Mouse (Mus musculus) G1E-ER4 (cell line): ENCODE measurements around the gene Arhgef17. TPM values are rescaled to one million over a fixed set of nuclear protein-coding genes. Genes with fewer than 3 reads are reported as not detected.

ENCODE experiments used
- GATA1 ChIP-seq: IDR thresholded peaks from one replicate; pipeline ENCODE4 v1.8.0; 2012; ENCODE audit warnings: low read length, inconsistent platforms
- polyA plus RNA-seq: library from polyadenylated mRNA; stranded (reverse); fragments of >175 nt; gene quantifications from 2 replicates; pipeline ENCODE4 v1.2.3, GENCODE M21; 2012

The Arhgef17 gene
- polyA plus RNA-seq, 1 experiment = not detected

DNA sequence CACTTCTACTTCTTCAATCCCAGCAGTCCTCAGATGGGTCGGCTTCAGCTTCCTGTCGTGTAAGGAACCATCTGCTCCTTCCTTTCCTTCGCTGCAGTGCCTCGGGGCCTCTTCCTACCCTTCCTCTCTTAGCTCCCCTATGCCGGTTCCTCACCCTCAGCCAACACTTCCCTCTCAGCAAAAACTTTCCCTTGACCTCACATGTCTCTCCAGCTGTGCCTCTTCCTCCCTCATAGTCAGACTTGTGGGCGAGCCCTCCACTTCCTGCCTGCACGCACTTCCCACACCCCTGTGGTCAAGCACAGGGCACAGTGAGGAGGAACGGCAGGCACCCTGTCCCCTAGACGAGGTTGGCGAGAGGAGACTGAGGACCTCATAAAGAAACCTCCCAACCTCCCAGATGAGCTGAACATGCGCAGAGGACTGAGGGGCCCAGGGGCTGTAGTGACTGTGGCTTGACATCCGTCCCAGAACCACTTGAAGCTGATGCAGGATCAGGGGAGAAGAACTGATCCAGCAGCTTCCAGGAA is 18.6 kb upstream of the Arhgef17 start:
- TF ChIP-seq GATA1 = no peak

DNA sequence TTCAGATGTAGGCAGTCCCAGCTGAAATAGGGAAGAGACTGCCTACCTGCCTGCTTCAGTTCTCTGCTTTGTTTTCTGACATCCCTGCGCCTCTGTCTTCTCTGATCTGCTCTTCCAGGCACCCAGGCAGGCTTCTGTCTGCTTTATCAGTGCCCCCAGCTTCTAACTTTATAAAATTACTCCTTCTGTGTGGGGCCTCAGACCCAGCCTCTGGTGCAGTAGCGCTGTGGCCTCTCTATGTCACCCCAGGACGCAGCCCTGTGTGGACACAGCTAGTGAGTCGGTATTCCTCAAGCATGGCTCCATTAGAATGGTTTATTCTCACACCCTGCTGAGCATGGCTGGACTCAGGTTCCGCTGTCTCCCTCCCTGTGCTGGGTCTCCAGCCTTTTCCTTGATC is 18.1 kb upstream of the Arhgef17 start:
- TF ChIP-seq GATA1 = no peak

DNA sequence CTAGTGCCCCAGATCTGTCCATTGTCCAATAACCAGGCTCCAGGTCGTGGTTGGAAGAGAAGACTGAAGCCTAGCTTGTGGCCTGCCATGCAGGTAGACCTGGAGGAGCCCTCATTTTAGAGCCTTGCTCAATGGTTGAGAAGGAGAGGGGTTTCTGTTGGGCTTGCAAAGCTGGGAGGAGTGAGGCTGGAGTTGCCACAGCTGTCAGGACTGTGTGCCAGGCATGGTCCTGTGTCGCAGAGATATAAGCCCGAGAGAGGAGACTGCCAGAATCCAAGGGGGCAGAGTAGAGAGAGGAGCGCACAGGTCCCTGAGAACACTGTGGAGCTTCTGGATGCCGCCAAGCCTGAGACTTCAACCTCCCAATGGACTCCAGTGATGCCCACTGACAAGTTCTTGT is 12.8 kb upstream of the Arhgef17 start:
- TF ChIP-seq GATA1 = no peak

DNA sequence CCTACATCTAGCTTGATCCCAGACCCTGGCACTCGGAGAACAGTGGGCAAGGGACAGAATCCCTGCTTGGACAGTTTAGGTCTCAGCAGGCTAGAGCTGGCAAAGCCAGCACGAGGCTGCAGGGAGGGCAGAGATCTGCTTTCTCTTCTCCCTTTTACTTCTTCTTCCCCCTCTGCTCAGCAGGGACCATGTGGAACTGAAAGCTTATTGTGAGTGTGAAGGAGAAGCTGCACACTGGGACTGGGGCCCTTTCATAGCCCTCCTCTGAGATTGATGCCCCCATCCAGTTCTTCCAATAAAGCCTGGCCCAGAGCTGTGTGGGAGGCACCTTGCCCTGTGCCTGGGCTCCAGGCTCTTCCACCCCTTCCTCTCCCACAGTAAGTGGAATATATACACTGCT is 12.4 kb upstream of the Arhgef17 start:
- TF ChIP-seq GATA1 = no peak

DNA sequence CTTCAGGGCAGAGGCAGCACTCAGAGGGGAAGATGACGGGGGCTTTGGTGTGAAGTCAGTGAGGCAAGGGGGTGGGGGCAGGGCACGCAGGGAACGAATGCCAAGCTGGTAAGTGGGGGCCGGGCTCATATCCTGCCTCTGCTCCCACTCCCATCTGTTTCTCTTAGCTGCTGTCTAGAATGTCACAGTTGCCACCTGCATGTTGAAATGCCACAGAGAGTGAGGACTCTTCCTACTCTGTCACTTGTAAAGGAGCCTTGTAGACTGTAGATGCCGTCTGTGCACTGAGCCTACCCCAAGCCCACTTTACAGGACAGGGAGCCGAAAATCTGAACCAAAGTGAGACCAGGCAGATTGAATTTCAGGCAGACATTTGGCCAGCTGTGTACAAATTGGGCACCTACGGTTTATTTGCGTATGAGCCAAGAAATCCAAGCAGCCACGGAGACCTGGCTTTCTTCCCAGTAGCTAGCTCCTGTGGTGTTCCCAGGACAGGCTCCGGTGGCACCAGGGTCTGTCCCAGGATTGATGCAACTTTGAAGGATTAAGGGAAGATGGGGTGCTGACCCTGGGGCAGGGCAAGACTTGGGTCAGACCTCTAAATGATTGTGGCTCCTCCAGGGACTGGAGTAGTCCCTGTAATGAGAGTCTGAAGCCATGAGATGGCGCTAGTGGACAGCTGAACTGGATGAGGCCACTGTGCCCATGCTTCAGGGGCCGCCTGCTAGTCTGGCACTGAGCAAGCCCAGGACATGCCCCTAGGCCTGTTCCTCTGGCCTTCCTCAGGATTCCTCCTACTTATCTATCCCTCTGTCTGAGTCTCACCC is 11.1 kb upstream of the Arhgef17 start:
- no peak for TF ChIP-seq GATA1

DNA sequence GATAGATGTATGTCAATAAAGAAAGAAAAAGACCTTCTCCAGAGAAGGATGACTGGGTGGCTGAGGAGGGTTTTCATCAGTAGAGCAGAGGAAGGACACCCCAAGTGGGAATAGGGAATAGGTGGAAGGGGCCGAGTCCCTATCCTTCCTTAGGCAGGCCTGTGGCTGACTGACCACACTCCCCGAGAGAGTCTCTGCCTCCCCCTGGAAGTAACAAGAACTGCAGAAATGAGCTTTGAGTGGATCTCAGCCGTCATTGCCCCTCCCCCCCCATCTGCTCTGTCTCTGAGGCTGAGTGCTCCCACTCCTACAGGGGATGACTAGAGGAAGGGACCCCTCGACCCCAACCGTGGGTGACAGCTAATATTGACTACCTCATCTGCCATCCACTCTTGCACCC is 9.3 kb upstream of the Arhgef17 start:
- no peak for TF ChIP-seq GATA1

DNA sequence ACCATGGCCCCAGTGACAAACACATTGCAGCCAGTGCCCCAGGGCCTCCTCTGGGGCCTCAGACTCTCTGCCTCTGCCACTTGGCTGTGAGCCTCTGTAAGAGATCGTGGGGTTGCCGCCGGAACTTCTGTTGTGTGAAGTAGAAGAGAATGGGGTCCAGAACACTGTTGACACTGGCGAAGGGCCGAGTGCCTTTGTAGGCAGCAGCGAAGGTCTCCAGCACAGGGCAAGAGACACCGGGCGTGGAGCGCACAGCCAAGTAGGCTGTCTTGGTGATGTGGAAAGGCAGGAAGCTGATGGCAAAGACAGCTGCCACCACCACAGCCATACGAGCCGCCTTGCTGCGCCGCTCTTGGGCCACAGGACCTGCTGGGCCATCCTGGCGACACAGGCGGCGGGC is 6.2 kb upstream of the Arhgef17 start:
- no peak for TF ChIP-seq GATA1

DNA sequence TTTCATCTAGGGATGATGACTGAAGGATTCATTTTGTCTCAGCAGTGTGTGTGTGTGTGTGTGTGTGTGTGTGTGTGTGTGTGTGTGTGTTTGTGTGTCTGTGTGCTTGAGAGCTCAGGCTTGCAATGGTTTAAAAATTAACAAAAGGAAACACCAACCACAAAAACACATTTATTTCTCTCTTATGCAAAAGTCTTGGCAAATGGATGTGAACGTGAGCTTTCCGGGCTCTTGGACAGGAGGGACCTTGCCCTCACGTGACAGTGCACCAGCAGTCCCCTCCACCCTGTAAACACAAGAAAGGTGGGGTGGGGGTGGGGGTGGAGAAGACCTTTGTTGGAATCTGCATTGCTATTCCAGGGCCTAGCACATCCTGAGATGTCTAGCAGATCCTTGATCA is 5.6 kb upstream of the Arhgef17 start:
- TF ChIP-seq GATA1 = no peak

DNA sequence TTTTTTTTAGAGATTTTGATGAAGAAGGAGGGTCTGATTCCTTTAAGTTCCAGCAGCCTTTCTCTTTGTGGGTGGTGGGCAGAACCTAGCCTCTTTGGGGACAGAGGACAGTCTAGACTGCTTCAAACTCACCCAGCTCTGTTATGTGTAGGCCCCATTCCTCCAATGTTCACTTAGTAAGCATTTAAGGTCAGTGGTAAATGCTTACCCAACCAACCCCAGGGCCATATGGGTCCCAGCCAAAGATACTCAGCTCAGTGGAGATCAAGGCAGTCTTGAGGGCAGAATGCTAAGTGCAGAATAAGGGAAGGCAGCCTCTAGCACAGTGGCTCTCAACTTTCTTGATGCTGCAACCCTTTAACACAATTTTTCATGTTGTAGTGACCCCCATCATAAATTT is 1.6 kb upstream of the Arhgef17 start:
- no peak for TF ChIP-seq GATA1

DNA sequence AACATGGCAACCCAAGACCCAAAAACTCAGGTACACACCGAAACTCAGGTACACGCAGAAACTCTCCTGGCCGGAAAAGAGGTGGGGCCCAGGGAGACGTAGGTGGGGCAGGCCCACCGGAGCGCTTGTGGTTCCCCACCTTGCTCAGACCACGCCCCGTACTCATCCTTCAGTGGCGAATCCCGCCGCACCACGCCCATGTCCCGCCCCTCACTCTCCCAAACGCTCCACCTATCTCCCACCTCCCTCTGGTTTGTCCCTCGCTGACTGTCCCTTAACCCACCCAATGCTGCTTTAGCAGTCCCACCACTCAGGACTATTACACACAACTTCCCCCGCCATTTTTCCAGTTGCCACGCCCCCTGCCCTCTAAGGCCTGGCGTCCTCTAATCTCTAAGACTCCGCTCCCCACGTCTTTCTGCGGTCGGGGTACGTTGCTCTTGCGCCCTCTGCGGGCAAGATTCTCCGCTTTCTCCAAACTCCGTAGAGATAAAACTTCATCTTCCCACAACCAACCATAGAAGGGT is 637 bp upstream of the Arhgef17 start:
- no peak for TF ChIP-seq GATA1

DNA sequence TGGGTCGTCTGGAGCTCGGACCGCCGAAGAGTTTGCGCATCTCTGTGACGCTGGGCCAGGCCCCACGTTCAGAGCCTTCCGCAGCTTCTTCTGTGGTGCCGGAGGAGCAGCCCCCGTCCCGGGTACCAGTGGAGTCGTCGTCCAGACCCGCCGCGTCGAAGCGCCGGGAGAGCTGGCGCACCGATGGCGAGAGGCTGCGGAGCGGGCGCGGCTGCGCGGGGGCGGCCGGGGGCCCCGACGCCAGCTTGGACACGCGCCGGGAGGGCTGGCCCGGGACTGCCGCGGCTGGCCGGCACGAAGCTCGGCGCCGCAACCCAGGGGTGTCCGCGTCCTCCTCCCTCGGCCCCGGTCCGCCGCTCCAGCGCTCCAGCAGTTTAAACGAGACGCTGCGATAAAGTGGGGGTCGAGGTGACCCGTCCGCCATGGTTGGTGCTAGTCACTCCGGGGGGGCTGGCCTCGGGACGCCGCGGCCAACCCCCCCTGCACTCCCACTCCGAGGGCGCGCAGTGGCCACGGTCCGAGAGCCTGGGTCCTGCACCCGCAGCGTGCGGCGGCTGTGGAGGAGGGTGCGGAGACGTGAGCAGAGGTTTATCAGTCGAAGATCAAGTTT is 486 bp downstream of the Arhgef17 start:
- TF ChIP-seq GATA1 = no peak

DNA sequence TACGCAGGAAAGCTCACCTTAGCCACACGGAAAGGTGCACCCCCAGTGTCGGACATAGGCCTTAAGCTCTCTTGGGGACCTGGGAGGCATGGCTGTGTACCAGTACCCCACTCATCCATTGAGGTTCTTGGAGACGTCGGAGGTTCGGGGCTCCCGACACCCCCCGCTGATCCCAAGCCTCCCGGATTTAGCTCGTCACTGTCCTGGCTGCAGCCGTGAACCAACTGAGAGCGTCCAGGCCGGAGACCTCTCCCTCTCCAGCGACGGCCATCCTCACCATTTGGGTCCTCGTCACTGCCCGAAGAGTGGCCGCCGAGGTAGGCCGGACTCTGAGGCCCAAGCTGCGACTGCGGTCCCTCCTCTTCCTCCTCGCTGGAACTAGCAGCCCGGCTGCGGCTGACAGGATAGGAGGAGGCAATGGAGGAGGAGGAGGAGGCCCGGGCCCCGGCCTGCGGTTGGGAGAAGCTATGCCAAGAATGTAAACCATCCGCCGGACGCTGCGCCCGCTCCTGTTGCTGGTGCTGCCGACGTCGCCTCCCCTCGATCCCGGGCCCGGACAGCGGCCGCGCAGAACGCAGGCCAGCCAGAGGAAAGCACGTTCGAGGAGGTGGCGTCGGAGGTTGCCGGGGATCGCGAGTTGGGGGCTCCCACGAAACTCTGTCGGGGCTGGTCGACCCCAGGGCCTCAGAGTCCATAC is 1.1 kb downstream of the Arhgef17 start:
- TF ChIP-seq GATA1 = no peak

DNA sequence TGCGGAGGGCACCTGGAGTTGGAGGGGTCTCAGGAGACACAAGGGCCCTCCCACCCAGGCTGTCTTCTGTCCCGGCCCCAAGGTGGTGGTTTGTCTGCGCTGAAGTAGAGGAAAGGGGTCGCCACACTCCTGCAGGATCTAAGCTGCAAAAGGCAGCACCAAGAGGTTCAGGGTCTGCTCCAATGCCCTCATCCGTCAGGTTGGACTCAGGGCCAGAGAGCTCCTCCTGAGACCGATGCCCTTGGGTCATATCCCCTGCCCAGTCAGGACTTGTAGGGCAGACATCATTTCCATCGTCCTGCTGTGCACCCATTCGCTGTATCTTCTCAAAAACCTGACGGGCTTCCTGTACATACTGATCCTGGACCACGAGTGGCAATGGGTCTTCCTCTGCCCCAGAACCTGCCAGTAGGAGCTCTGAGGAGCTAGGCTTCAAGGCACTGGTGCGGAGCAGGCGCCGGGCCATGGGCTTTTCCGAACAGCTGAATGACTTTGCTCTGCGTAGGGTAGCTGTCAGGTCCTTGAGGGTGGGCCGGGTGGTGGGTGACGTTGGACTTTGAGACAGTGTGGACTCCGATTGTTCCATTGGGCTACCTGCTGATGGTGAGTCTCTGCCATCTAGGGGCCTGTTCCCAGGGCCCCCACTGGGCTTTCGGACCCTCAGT is 2.1 kb downstream of the Arhgef17 start:
- TF ChIP-seq GATA1 = no peak

DNA sequence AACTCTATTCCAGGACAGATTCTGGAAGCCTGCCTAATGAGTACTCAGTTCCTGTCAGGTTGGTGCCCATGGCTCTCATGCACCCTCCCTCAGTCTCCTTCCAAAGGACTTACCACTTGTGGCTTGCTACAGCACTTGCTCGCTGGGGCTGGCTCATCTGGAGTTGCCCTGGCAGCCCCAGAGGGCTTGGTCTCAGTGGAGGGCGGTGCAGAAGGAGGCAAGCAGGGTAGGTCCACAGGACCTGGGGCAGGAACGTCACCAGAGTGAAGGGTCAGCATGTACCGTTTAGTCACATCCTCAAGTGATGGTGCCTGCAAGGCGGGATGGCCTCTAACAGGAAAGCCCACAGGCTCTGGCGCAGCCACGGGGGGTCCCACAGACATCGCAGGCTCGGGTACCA is 3.5 kb downstream of the Arhgef17 start:
- TF ChIP-seq GATA1 = no peak

DNA sequence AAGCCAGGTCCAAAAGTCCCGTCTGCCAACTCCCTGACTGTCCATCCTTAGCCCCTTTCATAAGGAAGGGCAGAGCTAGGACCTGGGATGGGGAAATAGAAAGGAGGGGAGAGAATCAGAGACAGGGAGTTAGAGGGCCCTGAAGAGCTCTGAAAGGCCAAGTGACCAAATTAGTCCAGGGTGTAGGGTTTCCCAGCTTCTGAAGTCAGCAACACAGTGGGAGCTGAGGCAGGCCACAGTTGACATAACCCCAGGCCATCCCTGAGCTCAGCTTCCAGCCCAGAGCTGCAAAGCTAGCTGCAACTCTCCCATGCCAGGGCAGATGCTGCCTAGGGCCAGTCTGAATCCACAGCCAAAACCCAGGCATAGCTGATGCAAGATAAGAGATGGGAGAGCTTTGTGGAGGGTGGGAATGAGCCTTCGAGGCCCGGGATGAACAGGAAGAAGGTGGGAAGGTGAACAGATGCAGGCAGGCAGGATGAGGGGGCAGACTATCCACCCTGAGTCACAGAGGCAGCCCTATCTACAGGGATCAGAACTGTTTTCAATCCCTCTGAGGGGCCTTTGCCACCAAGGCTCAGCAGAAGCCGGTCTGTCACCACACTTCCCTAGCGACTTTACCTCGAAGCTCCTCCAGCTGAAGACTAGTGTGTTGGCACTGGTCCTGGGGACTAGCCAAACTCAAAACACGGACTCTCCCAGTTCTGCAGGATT is 4.5 kb downstream of the Arhgef17 start:
- TF ChIP-seq GATA1 = no peak
